Mouse (Mus musculus) C2C12 (cell line): ENCODE measurements around the gene Rev3l. TPM values are rescaled to one million over a fixed set of nuclear protein-coding genes. Genes with fewer than 3 reads are reported as not detected.

Experiments
- H3K27me3 ChIP-seq: one replicate; pipeline ENCODE4 v1.6.1; 2011; ENCODE audit not compliant: control insufficient read depth, insufficient read depth, insufficient read length
- H3K36me3 ChIP-seq: one replicate; pipeline ENCODE4 v1.6.1; 2011; ENCODE audit not compliant: control insufficient read depth, insufficient read depth
- H3K4me3 ChIP-seq: one replicate; pipeline ENCODE4 v1.5.1; 2011; ENCODE audit warnings: mild to moderate bottlenecking, control low read depth; ENCODE audit not compliant: poor library complexity, insufficient read depth, severe bottlenecking
- H3K79me2 ChIP-seq: one replicate; pipeline ENCODE4 v1.6.1; 2011; ENCODE audit not compliant: control insufficient read depth, insufficient read depth
- H3K79me3 ChIP-seq: one replicate; pipeline ENCODE4 v1.6.1; 2011; ENCODE audit warnings: low read depth, control low read depth
- H3ac ChIP-seq: one replicate; pipeline ENCODE3; 2011; ENCODE audit warnings: low read depth; ENCODE audit not compliant: control insufficient read depth, insufficient read length
- CEBPB ChIP-seq: IDR thresholded peaks from one replicate; pipeline ENCODE4 v1.6.1; 2011; ENCODE audit warnings: low read depth, mild to moderate bottlenecking, control low read depth, moderate library complexity
- CTCF ChIP-seq: IDR thresholded peaks from one replicate; pipeline ENCODE4 v1.5.1; 2011; ENCODE audit not compliant: control insufficient read depth, insufficient read depth, insufficient read length
- FOSL1 ChIP-seq: IDR thresholded peaks from one replicate; pipeline ENCODE4 v1.8.0; 2011; ENCODE audit warnings: mild to moderate bottlenecking, low read length; ENCODE audit not compliant: poor library complexity, insufficient read depth, severe bottlenecking
- MAX ChIP-seq: IDR thresholded peaks from one replicate; pipeline ENCODE4 v1.6.1; 2011; ENCODE audit warnings: mild to moderate bottlenecking, control low read depth
- MYOD1 ChIP-seq: IDR thresholded peaks from one replicate; pipeline ENCODE4 v1.6.1; 2011; ENCODE audit warnings: low read depth; ENCODE audit not compliant: control insufficient read depth, insufficient read length
- MYOG ChIP-seq: IDR thresholded peaks from one replicate; pipeline ENCODE4 v1.6.1; 2011; ENCODE audit not compliant: control insufficient read depth, insufficient read length; ENCODE audit errors: extremely low read depth
- USF1 ChIP-seq: IDR thresholded peaks from one replicate; pipeline ENCODE4 v1.6.1; 2011; ENCODE audit warnings: low read depth, mild to moderate bottlenecking, control low read depth, moderate library complexity
- polyA plus RNA-seq: library from polyadenylated mRNA; unstranded; fragments of >200 nt; fragmentation: generic; extraction: Trizol; gene quantifications from one replicate; pipeline ENCODE4 v1.2.1, GENCODE M21; 2012; ENCODE audit warnings: missing spikeins

Rev3l gene
- polyA plus RNA-seq, 1 experiment = 1.8 TPM

- TF ChIP-seq MAX = no peak
- no peak for TF ChIP-seq CTCF
- TF ChIP-seq MYOD1 = no peak
- TF ChIP-seq CEBPB = no peak
- no peak for TF ChIP-seq FOSL1
- TF ChIP-seq MYOG = no peak
- no peaks in the 10 kb centered on the region for H3K36me3 ChIP-seq
- no peak overlapping the region for H3ac ChIP-seq
- no peak overlapping the region for H3K4me3 ChIP-seq
- H3K79me3 ChIP-seq = peaks cover 18% of the 10 kb centered on the region
- no peaks in the 10 kb centered on the region for H3K27me3 ChIP-seq
- peaks cover 19% of the 10 kb centered on the region for H3K79me2 ChIP-seq
These were observed 42.2 kb downstream of the Rev3l start for GRCm38 (mm10) chr10:39773940-39774726.

GRCm38 (mm10) chr10:39776927-39777326, 45.0 kb downstream of the Rev3l start:
- Histone ChIP-seq H3K27me3 (no peaks in the 10 kb centered on the region), H3K4me3 (no peak overlapping the region), H3K79me2 (peaks cover 25% of the 10 kb centered on the region), H3ac (no peak overlapping the region), H3K36me3 (no peaks in the 10 kb centered on the region), H3K79me3 (peaks cover 10% of the 10 kb centered on the region)
- TF ChIP-seq USF1 (no peak), MYOG (no peak), FOSL1 (no peak), MYOD1 (no peak), MAX (no peak), CEBPB (no peak), CTCF (no peak)

- H3K4me3 ChIP-seq = no peak overlapping the region
- no peaks in the 10 kb centered on the region for H3K36me3 ChIP-seq
- H3ac ChIP-seq = no peak overlapping the region
- TF ChIP-seq MYOD1 = no peak
- TF ChIP-seq USF1 = no peak
- TF ChIP-seq MAX = no peak
- no peak for TF ChIP-seq CEBPB
- TF ChIP-seq MYOG = no peak
- TF ChIP-seq CTCF = no peak
- no peak for TF ChIP-seq FOSL1
- peaks cover 18% of the 10 kb centered on the region for H3K79me2 ChIP-seq
- no peaks in the 10 kb centered on the region for H3K27me3 ChIP-seq
- H3K79me3 ChIP-seq = peaks cover 8% of the 10 kb centered on the region
These were observed 46.4 kb downstream of the Rev3l start for GRCm38 (mm10) chr10:39778305-39778704.

- TF ChIP-seq MYOG (no peak), MYOD1 (no peak), CEBPB (no peak), CTCF (no peak), FOSL1 (no peak), USF1 (no peak), MAX (no peak)
- Histone ChIP-seq H3K79me2 (no peaks in the 10 kb centered on the region), H3K27me3 (no peaks in the 10 kb centered on the region), H3ac (no peak overlapping the region), H3K79me3 (no peaks in the 10 kb centered on the region), H3K36me3 (peaks cover 16% of the 10 kb centered on the region), H3K4me3 (no peak overlapping the region)
These were observed 53.3 kb downstream of the Rev3l start for GRCm38 (mm10) chr10:39785241-39785640.

- Histone ChIP-seq H3K27me3 (no peaks in the 10 kb centered on the region), H3ac (no peak overlapping the region), H3K79me2 (no peaks in the 10 kb centered on the region), H3K4me3 (no peak overlapping the region), H3K36me3 (no peaks in the 10 kb centered on the region), H3K79me3 (no peaks in the 10 kb centered on the region)
- TF ChIP-seq CEBPB = no peak
These were observed 61.4 kb downstream of the Rev3l start for GRCm38 (mm10) chr10:39793295-39793694.

GRCm38 (mm10) chr10:39811507-39811906, 79.6 kb downstream of the Rev3l start:
- H3K27me3 ChIP-seq = no peaks in the 10 kb centered on the region
- H3ac ChIP-seq = no peak overlapping the region
- H3K79me2 ChIP-seq = no peaks in the 10 kb centered on the region
- H3K79me3 ChIP-seq = no peaks in the 10 kb centered on the region
- H3K36me3 ChIP-seq = peaks cover 31% of the 10 kb centered on the region
- TF ChIP-seq CTCF (peak; percentile 7), MAX (peak; percentile 56), MYOD1 (no peak)
- H3K4me3 ChIP-seq = no peak overlapping the region
